Mouse (Mus musculus): ENCODE measurements around the gene 1700024G13Rik. TPM values are rescaled to one million over a fixed set of nuclear protein-coding genes. Genes with fewer than 3 reads are reported as not detected.

1700024G13Rik gene
- polyA plus RNA-seq (2012; rRNA removed) = 0.14 TPM in 1 of 2 replicates, not detected in the other

GRCm38 (mm10) chr14:32388196-32388595 lies at the start of gene 1700024G13Rik:
Gene 1700024G13Rik (minus strand): TSS chr14:32388391.

Other genes with a start within 250 kb of the 1700024G13Rik start
- not detected in 2 replicates for gene Msmb, start 246.4 kb downstream of the 1700024G13Rik start, polyA plus RNA-seq (2012; rRNA removed)
- 52.9 and 64.0 TPM in 2 replicates for gene Ncoa4, start 228.5 kb downstream of the 1700024G13Rik start, polyA plus RNA-seq (2012; rRNA removed)
- 178 and 203 TPM in 2 replicates for gene Timm23, start 186.5 kb downstream of the 1700024G13Rik start, polyA plus RNA-seq (2012; rRNA removed)
- 25.8 and 30.6 TPM in 2 replicates for gene Parg, start 186.4 kb downstream of the 1700024G13Rik start, polyA plus RNA-seq (2012; rRNA removed)
- 13.4 and 17.0 TPM in 2 replicates for gene Ogdhl, start 66.4 kb downstream of the 1700024G13Rik start, polyA plus RNA-seq (2012; rRNA removed)
- 0.14 and 3.2 TPM in 2 replicates for gene Slc18a3, start 76.5 kb upstream of the 1700024G13Rik start, polyA plus RNA-seq (2012; rRNA removed)
- gene Chat, start 77.6 kb upstream of the 1700024G13Rik start, polyA plus RNA-seq (2012; rRNA removed) = 0.08 and 1.3 TPM in 2 replicates
- gene Ercc6, start 125.1 kb upstream of the 1700024G13Rik start, polyA plus RNA-seq (2012; rRNA removed) = 15.3 and 18.8 TPM in 2 replicates
- gene Prrxl1, start 211.0 kb upstream of the 1700024G13Rik start, polyA plus RNA-seq (2012; rRNA removed) = 3.7 TPM in 2 replicates